8 mouse cellular contexts compared by ENCODE assay signal in the genomic region with DNA sequence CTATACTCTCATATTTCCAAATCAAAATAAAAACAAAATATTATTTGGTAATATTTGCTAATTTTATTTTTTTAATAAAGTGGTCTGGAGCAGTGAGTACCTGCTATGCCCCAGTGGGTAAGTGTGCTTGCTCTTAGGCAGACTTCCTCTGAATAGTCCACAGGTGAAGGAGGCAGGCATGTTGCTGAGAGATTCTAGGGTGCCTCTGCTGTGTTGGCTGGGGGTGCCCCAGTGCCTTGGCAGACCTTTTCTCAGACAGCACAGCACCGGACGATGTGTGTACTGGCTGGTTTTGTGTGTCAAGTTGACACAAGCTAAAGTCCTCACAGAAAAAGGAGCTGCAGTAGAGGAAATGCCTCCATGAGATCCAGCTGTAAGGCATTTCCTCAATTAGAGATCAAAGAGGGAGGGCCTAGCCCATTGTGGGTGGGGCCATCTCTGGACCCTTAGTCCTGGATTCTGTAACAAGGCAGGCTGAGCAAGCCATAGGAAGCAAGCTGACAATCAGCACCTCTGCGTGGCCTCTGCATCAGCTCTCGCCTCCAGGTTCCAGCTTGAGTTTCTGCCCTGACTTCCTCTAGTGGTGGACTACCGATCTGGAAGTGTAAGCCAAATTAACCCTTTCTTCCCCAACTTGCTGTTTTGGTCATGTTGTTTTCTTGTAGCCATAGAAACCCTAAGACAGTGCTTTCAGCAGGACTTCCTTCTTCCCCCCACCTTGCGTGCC. TPM values are rescaled to one million over a fixed set of nuclear protein-coding genes. Genes with fewer than 3 reads are reported as not detected.
DNase-seq lines count a peak whose midpoint lies in the region; ATAC-seq and TF ChIP-seq lines count a peak whose summit lies in the region.

No protein-coding gene starts in this region.

- H3K4me2 ChIP-seq in embryonic facial prominence, embryonic 13.5 days: peak overlapping the region; percentile 44
- peak overlapping the region; percentile 24; the same call in 1 of the 2 replicates for H3K4me2 ChIP-seq in intestine, embryonic 14.5 days (ENCODE audit: low read length)
- no peak overlapping the region for H3K4me2 ChIP-seq in liver, postnatal 0 days (ENCODE audit: low read depth, low read length)

- H3K4me3 ChIP-seq in embryonic facial prominence, embryonic 13.5 days: peak overlapping the region; percentile 16; the same call in 1 of the 2 replicates
- H3K4me3 ChIP-seq in intestine, embryonic 14.5 days (ENCODE audit: low read depth, low read length): no peak overlapping the region
- H3K4me3 ChIP-seq in liver, postnatal 0 days (ENCODE audit: low read depth, low read length): no peak overlapping the region

- no peaks in the 10 kb centered on the region for H3K36me3 ChIP-seq in embryonic facial prominence, embryonic 13.5 days
- no peaks in the 10 kb centered on the region for H3K36me3 ChIP-seq in intestine, embryonic 14.5 days (ENCODE audit: control insufficient read depth, insufficient read depth, low read length)
- no peaks in the 10 kb centered on the region for H3K36me3 ChIP-seq in liver, postnatal 0 days (replicated peaks; ENCODE audit: insufficient read depth, low read length)

- peak; percentile 71 for ATAC-seq in embryonic facial prominence, embryonic 13.5 days (ENCODE audit: insufficient number of reproducible peaks, insufficient read depth, low FRiP score, low TSS enrichment, low read depth)
- peak; percentile 85 for ATAC-seq in intestine, embryonic 14.5 days (replicated peaks; ENCODE audit: low FRiP score, low TSS enrichment, low read depth)
- ATAC-seq in liver, postnatal 0 days: 0 out of 2 replicates have a peak, but pooled peaks have one; percentile 21

- H3K4me1 ChIP-seq in embryonic facial prominence, embryonic 13.5 days: peaks cover 11% of the 10 kb centered on the region
- peaks cover 9% of the 10 kb centered on the region; the same call in 1 of the 2 replicates for H3K4me1 ChIP-seq in intestine, embryonic 14.5 days (replicated peaks; ENCODE audit: control insufficient read depth, insufficient read depth, low read length)
- H3K4me1 ChIP-seq in liver, postnatal 0 days (ENCODE audit: insufficient read depth): no peaks in the 10 kb centered on the region

- H3K27me3 ChIP-seq in embryonic facial prominence, embryonic 13.5 days: no peaks in the 10 kb centered on the region
- no peaks in the 10 kb centered on the region for H3K27me3 ChIP-seq in intestine, embryonic 14.5 days (replicated peaks; ENCODE audit: control insufficient read depth, insufficient read depth, low read length)
- no peaks in the 10 kb centered on the region for H3K27me3 ChIP-seq in liver, postnatal 0 days (ENCODE audit: insufficient read depth, low read length)

- H3K27ac ChIP-seq in embryonic facial prominence, embryonic 13.5 days: peak overlapping the region; percentile 57
- H3K27ac ChIP-seq in intestine, embryonic 14.5 days (ENCODE audit: low read depth): no peak overlapping the region
- H3K27ac ChIP-seq in liver, postnatal 0 days (ENCODE audit: low read depth): no peak overlapping the region

- DNase-seq in ZHBTc4 (ENCODE audit: low read depth, low spot score): peak; percentile 80
- DNase-seq in intestine, embryonic 14.5 days (ENCODE audit: low spot score): peak; percentile 68
- DNase-seq in liver, postnatal 0 days: peak; percentile 19
- DNase-seq in retina, postnatal 1 day: peak; percentile 10
- no peak for DNase-seq in MN1 (ENCODE audit: low spot score)
- DNase-seq in cerebellum, adult 18-20 months: no peak
- DNase-seq in urinary bladder, adult 2 months (ENCODE audit: low spot score): no peak

- H3K9me3 ChIP-seq in embryonic facial prominence, embryonic 13.5 days: no peaks in the 10 kb centered on the region
- H3K9me3 ChIP-seq in intestine, embryonic 14.5 days (ENCODE audit: control insufficient read depth, low read length): no peaks in the 10 kb centered on the region
- no peaks in the 10 kb centered on the region for H3K9me3 ChIP-seq in liver, postnatal 0 days (ENCODE audit: low read length)

- 6% methylated on average over 6 of the region's 6 CpGs for WGBS in embryonic facial prominence, embryonic 13.5 days
- WGBS in intestine, embryonic 14.5 days: 19% methylated on average over 6 of the region's 6 CpGs
- WGBS in liver, postnatal 0 days (ENCODE audit: insufficient replicate concordance): 18% methylated on average over 6 of the region's 6 CpGs

- peak overlapping the region; percentile 40; the same call in 1 of the 2 replicates for H3K9ac ChIP-seq in embryonic facial prominence, embryonic 13.5 days
- H3K9ac ChIP-seq in intestine, embryonic 14.5 days (ENCODE audit: low read length): no peak overlapping the region
- H3K9ac ChIP-seq in liver, postnatal 0 days (replicated peaks): no peak overlapping the region

- TF ChIP-seq CTCF in liver, postnatal 0 days (IDR thresholded peaks at IDR 0.05; ENCODE audit: low read depth): no peak

- no peak for TF ChIP-seq EP300 in liver, postnatal 0 days (IDR thresholded peaks at IDR 0.05; ENCODE audit: low read depth)

RNA-seq across cellular contexts. Expression of a gene that starts 47.7 kb away (rescaled TPM):
- polyA plus RNA-seq in embryonic facial prominence, embryonic 13.5 days (2015; fragmentation: Nextera tagmentation; extraction: Ambion mirVana): 32.3 and 34.6 TPM in 2 replicates
- polyA plus RNA-seq in intestine, embryonic 14.5 days (2014; fragmentation: Nextera tagmentation; extraction: Ambion mirVana): 32.2 and 34.0 TPM in 2 replicates
- polyA plus RNA-seq in liver, postnatal 0 days (2015; fragmentation: Nextera tagmentation; extraction: Ambion mirVana): 10.7 and 12.5 TPM in 2 replicates
- 5.8 and 8.2 TPM in 2 replicates for polyA plus RNA-seq in urinary bladder, adult 2 months (2012; rRNA removed)

Comparison
In these comparisons a context has a peak if more than half of its experiments do, and no peak if none do; other contexts are left out.
1. DNase-seq: peak in ZHBTc4 (single experiment), intestine, embryonic 14.5 days (single experiment), liver, postnatal 0 days (single experiment) and retina, postnatal 1 day (single experiment); none in MN1 (single experiment), cerebellum, adult 18-20 months (0 of 2) and urinary bladder, adult 2 months (single experiment).
2. ATAC-seq: peak in every context shown above with its lines; median percentile 85 in intestine, embryonic 14.5 days; 71 in embryonic facial prominence, embryonic 13.5 days; 21 in liver, postnatal 0 days.